Mouse (Mus musculus) hindbrain, postnatal 0 days (tissue): Measurements from ENCODE around the gene Mapk6. TPM values are rescaled to one million over a fixed set of nuclear protein-coding genes. Genes with fewer than 3 reads are reported as not detected.

Source experiments
- ATAC-seq: fragments of 200-750 bp; cut with Nextera tagmentation; 2 replicates; pipeline ENCODE4 v1.8.0; 2017; ENCODE audit warnings: mild to moderate bottlenecking, moderate TSS enrichment, moderate library complexity
- DNase-seq: peaks from one replicate; pipeline ENCODE4 v3.0.0-alpha.2; 2015; ENCODE audit warnings: low spot score
- H3K27ac ChIP-seq: fragments of 300-500 bp; sonication (generic); 2 replicates; pipeline ENCODE4 v1.5.1; 2014; ENCODE audit warnings: mild to moderate bottlenecking
- H3K27me3 ChIP-seq: fragments of 300-500 bp; sonication (generic); 2 replicates; pipeline ENCODE4 v1.6.1; 2014; ENCODE audit warnings: low read length, mixed read lengths; ENCODE audit not compliant: insufficient read depth
- H3K36me3 ChIP-seq: fragments of 300-500 bp; sonication (generic); 2 replicates; pipeline ENCODE4 v1.6.1; 2014; ENCODE audit warnings: low read length, mixed read lengths; ENCODE audit not compliant: insufficient read depth
- H3K4me1 ChIP-seq: fragments of 300-500 bp; sonication (generic); 2 replicates; pipeline ENCODE4 v1.6.1; 2014; ENCODE audit warnings: antibody characterized with exemption, low read length, mixed read lengths; ENCODE audit not compliant: insufficient read depth
- H3K4me2 ChIP-seq: fragments of 300-500 bp; sonication (generic); 2 replicates; pipeline ENCODE4 v1.6.1; 2014; ENCODE audit warnings: low read depth, mild to moderate bottlenecking, low read length, moderate library complexity, mixed read lengths
- H3K4me3 ChIP-seq: fragments of 300-500 bp; sonication (generic); 2 replicates; pipeline ENCODE4 v1.5.1; 2014; ENCODE audit warnings: low read length
- H3K9ac ChIP-seq: fragments of 300-500 bp; sonication (generic); replicated peaks from 2 replicates; pipeline ENCODE4 v1.6.1; 2014; ENCODE audit warnings: mild to moderate bottlenecking, low read length, moderate library complexity, mixed read lengths
- H3K9me3 ChIP-seq: fragments of 300-500 bp; sonication (generic); 2 replicates; pipeline ENCODE4 v1.6.1; 2016; ENCODE audit warnings: low read length, mixed read lengths
- CTCF ChIP-seq: IDR thresholded peaks from 2 replicates; pipeline ENCODE4 v1.5.1; 2016; ENCODE audit warnings: antibody characterized with exemption, control low read depth, low read depth
- WGBS: fragments of 180-500 bp; shearing (Covaris S2); extraction: QIAGEN DNeasy Blood & Tissue Kit; methylation state at CpG from one replicate; pipeline ENCODE4 v1.1.7; 2014; 5-methylcytosine and 5-hydroxymethylcytosine counted together
- polyA plus RNA-seq: library from polyadenylated mRNA; unstranded; fragments of >200 nt; fragmentation: Nextera tagmentation; extraction: Ambion mirVana; gene quantifications from 2 replicates; pipeline ENCODE4 v1.2.1, GENCODE M21; 2015
- total RNA-seq: library from RNA; depleted of rRNA; stranded (reverse); fragments of >200 nt; gene quantifications from 2 replicates; pipeline ENCODE4 v1.2.3, GENCODE M21; 2014

The Mapk6 gene
- total and polyA plus RNA-seq, 2 experiments from 2014 or later = 109 to 149 TPM

GRCm38 (mm10) chr9:75401593-75402504 is 8.0 kb downstream of the Mapk6 start:
- Histone ChIP-seq H3K27ac (no peak overlapping the region), H3K4me2 (no peak overlapping the region), H3K36me3 (peaks cover 9% of the 10 kb centered on the region; the same call in 1 of the 2 replicates), H3K4me1 (0 out of 2 replicates have a peak, but pooled peaks cover under 1% of the 10 kb centered on the region), H3K4me3 (no peak overlapping the region), H3K9ac (no peak overlapping the region), H3K27me3 (no peaks in the 10 kb centered on the region), H3K9me3 (no peaks in the 10 kb centered on the region)
- TF ChIP-seq CTCF = no peak
- ATAC-seq = no peak
- DNase-seq = no peak
- WGBS = 77% methylated on average over 20 of the region's 20 CpGs

- Histone ChIP-seq H3K9ac (no peak overlapping the region), H3K9me3 (no peaks in the 10 kb centered on the region), H3K4me2 (no peak overlapping the region), H3K4me3 (no peak overlapping the region), H3K27me3 (no peaks in the 10 kb centered on the region), H3K27ac (no peak overlapping the region), H3K4me1 (no peaks in the 10 kb centered on the region), H3K36me3 (peaks cover 14% of the 10 kb centered on the region; the same call in 1 of the 2 replicates)
- ATAC-seq (no peak), DNase-seq (no peak)
- TF ChIP-seq CTCF = no peak
- 57% methylated on average over 5 of the region's 5 CpGs for WGBS
These were observed 9.2 kb downstream of the Mapk6 start for GRCm38 (mm10) chr9:75400639-75401038.

DNA sequence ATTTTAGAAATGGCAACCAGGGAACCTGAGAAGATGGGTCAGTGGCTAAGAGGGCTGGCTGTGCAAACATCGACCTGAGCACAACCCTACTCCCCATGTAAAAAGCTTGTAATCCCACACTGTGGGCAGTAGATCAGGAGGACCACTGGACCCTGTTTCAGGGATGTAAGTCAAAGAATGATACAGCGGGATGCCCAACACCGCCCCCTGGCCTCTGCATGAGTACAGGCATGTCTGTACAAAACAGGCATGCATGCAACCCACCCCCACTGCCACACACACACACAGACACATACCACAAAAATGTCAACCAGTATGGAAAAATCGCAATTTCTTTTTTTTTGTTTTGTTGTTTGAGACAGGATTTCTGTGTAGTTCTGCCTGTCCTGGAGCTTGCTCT is 10.7 kb downstream of the Mapk6 start:
- Histone ChIP-seq H3K27me3 (no peaks in the 10 kb centered on the region), H3K9me3 (no peaks in the 10 kb centered on the region), H3K27ac (no peak overlapping the region), H3K4me2 (no peak overlapping the region), H3K4me3 (no peak overlapping the region), H3K4me1 (no peaks in the 10 kb centered on the region), H3K9ac (no peak overlapping the region), H3K36me3 (peaks cover 18% of the 10 kb centered on the region; the same call in 1 of the 2 replicates)
- 90% methylated on average over 4 of the region's 4 CpGs for WGBS
- no peak for DNase-seq
- 0 out of 2 replicates have a peak, but pooled peaks have one; percentile 25 for TF ChIP-seq CTCF
- ATAC-seq = no peak

DNA sequence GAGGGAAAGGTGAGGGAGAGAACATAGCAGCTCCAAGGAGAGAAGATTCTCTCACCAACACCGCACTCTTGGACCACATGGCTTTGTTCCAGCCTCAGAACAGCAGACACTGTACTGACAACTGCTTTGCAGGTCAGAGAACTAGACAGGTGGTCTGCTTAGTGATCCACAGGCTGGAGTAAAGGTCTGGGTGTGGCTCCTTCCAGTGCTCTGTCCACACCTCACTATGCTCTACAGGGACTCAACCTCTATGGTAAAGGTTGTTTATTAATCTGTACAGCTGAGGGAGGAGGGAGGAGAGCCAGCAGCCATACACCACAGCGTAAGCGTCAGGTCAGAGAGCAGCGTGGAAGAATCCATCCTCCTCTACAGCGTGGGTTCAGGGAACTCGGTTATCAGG is 13.8 kb downstream of the Mapk6 start:
- no peak overlapping the region for H3K27ac ChIP-seq
- H3K4me3 ChIP-seq = no peak overlapping the region
- 92% methylated on average over 6 of the region's 6 CpGs for WGBS
- no peak for TF ChIP-seq CTCF
- no peak for ATAC-seq
- peaks cover 41% of the 10 kb centered on the region for H3K36me3 ChIP-seq
- no peaks in the 10 kb centered on the region for H3K9me3 ChIP-seq
- no peaks in the 10 kb centered on the region for H3K4me1 ChIP-seq
- no peak for DNase-seq
- H3K27me3 ChIP-seq = no peaks in the 10 kb centered on the region
- H3K4me2 ChIP-seq = no peak overlapping the region
- no peak overlapping the region for H3K9ac ChIP-seq

GRCm38 (mm10) chr9:75393251-75393650 is 16.6 kb downstream of the Mapk6 start:
- no peak overlapping the region for H3K9ac ChIP-seq
- DNase-seq (no peak), ATAC-seq (no peak)
- H3K27me3 ChIP-seq = no peaks in the 10 kb centered on the region
- no peak for TF ChIP-seq CTCF
- no peaks in the 10 kb centered on the region for H3K9me3 ChIP-seq
- peaks cover 59% of the 10 kb centered on the region for H3K36me3 ChIP-seq
- H3K27ac ChIP-seq = no peak overlapping the region
- H3K4me1 ChIP-seq = no peaks in the 10 kb centered on the region
- H3K4me2 ChIP-seq = no peak overlapping the region
- H3K4me3 ChIP-seq = no peak overlapping the region
- 64% methylated on average over 12 of the region's 12 CpGs for WGBS

DNA sequence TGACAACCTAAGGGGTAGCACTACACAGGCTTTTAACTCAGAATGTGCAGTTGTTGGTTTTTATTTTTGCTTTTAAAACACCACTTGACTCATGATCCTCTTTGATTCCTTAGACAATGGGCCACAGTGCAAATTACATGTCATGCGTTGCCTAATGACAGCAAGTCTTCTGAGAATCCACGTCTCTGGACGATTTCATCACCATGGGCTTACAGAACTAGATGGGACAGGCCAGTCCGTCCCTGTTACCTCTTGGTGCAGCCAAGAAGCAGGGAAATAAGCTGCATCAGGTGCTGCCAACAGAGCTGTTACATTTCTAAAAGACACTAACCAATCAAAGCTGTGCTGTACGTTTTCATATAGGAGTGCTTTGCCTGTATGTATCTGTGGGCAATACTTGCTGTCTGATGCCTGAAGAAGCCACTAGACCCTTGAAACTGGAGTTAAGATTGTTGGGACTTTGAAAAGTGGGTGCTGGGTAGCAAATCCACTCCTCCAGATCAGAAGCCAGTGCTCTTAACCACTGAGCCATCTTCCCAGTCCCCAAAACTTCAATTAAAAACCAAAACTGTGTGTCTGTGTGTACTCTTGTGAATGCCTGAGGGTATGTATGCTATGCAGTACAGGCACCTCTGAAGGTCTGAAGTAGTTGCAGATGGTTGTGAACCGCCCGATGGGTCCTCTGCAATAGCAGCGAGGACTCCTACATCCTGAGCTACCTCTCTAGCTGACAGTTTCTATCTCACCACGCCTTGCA is 24.4 kb downstream of the Mapk6 start:
- 76% methylated on average over 9 of the region's 9 CpGs for WGBS

More for the DNA sequence above, 24.4 kb downstream of the Mapk6 start:
- Histone ChIP-seq H3K4me2 (no peak overlapping the region), H3K27me3 (no peaks in the 10 kb centered on the region), H3K36me3 (peaks cover 18% of the 10 kb centered on the region), H3K4me3 (no peak overlapping the region), H3K9ac (no peak overlapping the region), H3K9me3 (no peaks in the 10 kb centered on the region), H3K4me1 (no peaks in the 10 kb centered on the region), H3K27ac (no peak overlapping the region)
- 0 out of 2 replicates have a peak, but pooled peaks have one; percentile 4 for ATAC-seq
- TF ChIP-seq CTCF = no peak
- DNase-seq = no peak
